Mouse (Mus musculus) myocyte (in vitro differentiated cells): ENCODE data around the gene Nppc.

Source experiments
- E2F4 ChIP-seq: IDR thresholded peaks from one replicate; pipeline ENCODE4 v1.6.1; 2011; ENCODE audit warnings: mild to moderate bottlenecking, control low read depth, moderate library complexity; ENCODE audit not compliant: insufficient read depth
- MAX ChIP-seq: IDR thresholded peaks from one replicate; pipeline ENCODE4 v1.6.1; 2011; ENCODE audit warnings: low read depth, mild to moderate bottlenecking, control low read depth
- MYOD1 ChIP-seq, 3 experiments: IDR thresholded peaks; one replicate each; pipeline ENCODE4 v1.6.1; 2011; ENCODE audit warnings: control low read depth in 2 of 3, low read depth in 2 of 3, mild to moderate bottlenecking in 2 of 3, moderate library complexity in 1 of 3; ENCODE audit not compliant: insufficient read length in 2 of 3, control insufficient read depth in 1 of 3
- POLR2A ChIP-seq: IDR thresholded peaks from one replicate; pipeline ENCODE4 v1.6.1; 2011; ENCODE audit warnings: low read depth, mild to moderate bottlenecking, control low read depth, moderate library complexity; ENCODE audit not compliant: insufficient read length
- SRF ChIP-seq: IDR thresholded peaks from one replicate; pipeline ENCODE4 v1.6.1; 2011; ENCODE audit warnings: low read depth; ENCODE audit not compliant: control insufficient read depth, insufficient read length
- USF1 ChIP-seq: IDR thresholded peaks from one replicate; pipeline ENCODE4 v1.6.1; 2011; ENCODE audit warnings: low read depth, mild to moderate bottlenecking, control low read depth, moderate library complexity

- TF ChIP-seq USF1 (peak; percentile 86), POLR2A (no peak), MAX (no peak), SRF (no peak), MYOD1 (IDR thresholded peaks at IDR 0.05; ENCODE audit: control insufficient read depth in 1 of 3, insufficient read length in 2 of 3, low read depth in 2 of 3) (no peak), E2F4 (no peak)
Observed at GRCm38 (mm10) chr1:86634751-86635359, 35.5 kb downstream of the Nppc start.
